Mouse (Mus musculus) mesoderm, embryonic 11.5 days (tissue): ENCODE results near the gene 1700003F12Rik.

ENCODE experiments used
- DNase-seq: peaks from one replicate; pipeline ENCODE4 v3.0.0-alpha.2; 2012; ENCODE audit warnings: low read depth, low spot score

Gene 1700003F12Rik

GRCm38 (mm10) chr2:154576876-154577743 lies 30.2 kb downstream of the 1700003F12Rik start:
- peak; percentile 79 for DNase-seq

DNA sequence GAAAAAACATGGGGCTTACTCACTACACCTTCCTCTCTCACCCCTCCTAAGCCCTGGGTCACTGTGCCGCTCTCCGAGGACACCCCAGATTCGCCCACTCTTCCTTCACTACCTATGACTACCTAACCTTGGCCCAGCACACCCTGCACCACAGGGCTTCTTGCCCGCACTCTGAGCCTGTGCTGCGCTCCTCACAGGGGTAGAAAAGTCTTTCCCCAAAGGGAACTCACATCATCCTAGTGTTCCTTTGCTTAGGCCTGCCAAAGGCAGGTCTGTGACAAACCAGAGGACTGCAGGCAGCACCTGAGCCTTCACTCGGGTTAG lies 30.8 kb downstream of the 1700003F12Rik start:
- no peak for DNase-seq

DNA sequence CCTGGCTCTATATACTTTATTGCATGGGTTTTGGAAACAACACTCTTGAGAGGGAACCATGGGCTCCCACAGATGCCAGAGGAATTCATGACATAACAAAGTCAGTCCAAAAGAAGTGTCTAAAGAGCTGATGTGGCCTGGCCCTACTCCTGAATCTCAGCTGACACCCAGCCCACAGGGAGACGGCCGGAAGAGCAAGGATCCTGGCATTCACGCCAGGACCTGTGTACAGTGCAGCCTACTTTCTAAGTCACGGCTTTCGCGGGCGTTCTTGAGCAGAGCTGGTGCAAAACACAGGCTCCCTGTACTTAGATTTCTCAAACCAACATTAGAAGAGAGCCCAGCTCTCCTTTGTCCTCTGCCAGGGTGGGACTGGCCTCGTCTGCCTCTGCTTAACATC lies 33.7 kb downstream of the 1700003F12Rik start:
- no peak for DNase-seq

DNA sequence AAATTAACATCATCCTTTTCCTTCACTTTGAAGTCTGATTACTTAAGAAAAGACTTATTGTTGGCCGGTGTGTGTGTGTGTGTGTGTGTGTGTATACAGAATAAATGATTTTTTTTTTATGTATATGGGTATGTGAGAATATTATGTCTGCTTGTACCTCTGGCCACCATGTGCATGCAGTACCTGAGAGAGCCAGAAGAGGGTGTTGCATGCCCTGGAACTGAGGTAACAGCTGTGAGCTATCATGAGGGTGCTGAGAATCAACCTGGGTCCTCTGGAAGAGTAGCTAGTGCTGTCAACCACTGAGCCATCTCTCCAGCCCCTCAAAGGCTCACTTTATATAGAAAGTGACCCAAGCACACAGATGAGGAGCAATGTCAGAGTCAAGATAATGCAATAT lies 34.5 kb downstream of the 1700003F12Rik start:
- DNase-seq = no peak

DNA sequence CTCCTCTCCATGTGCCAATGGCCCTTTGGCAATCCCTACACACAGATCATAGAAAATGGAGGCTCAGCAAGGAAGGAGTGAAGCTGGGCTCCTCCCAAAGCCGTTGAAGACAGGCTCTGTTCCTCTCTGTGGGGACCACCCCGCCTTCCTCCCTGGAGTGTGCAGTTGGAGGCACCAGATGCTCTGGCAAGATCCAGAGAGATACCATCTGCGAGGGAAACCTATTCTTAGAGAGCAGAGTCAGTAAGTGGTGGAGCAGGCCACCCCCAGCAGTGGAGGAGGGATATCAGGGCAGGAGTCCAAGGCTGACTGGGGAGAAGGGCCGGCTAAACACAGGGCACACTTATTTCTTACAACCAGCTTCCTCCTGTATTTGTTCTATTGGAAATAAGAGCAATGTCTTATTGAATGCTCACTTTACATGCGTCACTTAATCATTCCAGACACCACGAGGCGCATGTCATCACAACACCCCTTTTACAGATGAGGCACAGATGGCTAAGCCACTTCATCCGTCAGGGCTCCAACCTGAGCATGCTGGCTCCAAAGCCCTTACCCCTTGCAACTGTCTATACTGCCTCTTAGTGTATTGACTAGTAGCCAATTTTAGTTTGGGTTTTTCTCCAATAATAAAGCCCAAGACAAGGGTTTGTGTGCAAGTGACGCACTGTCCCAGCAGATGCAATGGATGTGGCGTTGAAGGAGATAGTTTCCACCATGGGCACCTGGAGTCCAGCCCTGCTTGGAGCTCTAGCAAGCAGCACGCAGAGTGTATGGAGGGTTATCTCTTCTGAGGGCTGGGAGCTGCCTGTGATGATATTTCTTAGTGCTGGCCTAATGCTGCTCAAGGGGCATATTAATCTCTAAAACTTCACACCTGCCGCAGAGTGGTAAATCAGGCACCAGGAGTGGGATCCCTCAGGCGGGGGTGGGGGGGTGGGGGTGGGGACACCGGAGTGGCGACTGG lies 37.3 kb downstream of the 1700003F12Rik start:
- DNase-seq = no peak

DNA sequence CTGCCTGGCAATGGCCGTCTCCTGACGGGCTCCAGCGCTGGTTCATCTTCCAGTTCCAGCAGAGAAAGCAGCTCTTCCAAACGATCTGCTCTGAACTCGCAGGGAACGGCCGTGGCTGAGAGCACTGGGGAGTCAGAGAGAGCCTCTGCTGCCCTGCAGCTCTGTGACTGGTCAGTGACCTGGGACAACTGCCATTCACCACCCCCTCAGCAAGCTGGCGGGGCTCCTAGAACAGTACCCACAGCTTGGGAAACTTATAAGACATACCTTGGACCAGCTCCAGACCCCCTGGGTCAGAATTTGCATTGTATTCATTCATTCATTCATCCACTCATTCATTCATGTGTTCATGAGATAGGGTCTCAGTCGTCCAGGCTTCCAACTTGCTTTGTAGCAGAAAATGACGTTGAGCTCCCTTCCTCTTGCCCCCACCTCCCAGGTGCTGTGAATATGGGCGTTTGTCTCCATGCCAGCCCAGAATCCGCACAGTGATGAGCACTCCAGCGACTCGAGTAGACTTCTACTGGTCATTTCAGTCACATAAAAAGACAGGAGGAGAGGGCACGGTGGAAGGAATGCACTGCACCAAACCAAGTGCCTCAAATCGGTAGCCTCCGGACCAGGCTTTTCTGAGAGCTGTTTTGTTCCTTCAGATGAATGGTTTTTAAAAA lies 38.2 kb downstream of the 1700003F12Rik start:
- no peak for DNase-seq

DNA sequence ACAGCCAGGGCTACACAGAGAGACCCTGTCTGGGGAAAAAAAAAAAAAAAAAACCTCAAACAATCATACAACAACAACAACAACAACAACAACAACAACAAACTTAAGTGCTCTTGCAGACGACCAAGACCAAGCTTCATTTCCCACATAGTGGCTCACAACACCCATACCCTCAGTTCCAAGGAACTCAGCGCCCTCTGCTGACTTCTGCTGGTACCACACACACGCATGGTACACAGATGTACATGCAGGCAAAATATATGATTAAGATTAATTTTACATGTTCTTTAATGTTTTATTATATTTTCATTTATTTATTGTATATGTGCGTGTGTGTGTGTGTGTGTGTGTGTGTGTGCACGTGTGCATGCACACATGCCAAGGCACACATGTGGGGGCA lies 39.5 kb downstream of the 1700003F12Rik start:
- DNase-seq = peak; percentile 51

GRCm38 (mm10) chr2:154589051-154589450 lies 42.2 kb downstream of the 1700003F12Rik start:
- DNase-seq = no peak

DNA sequence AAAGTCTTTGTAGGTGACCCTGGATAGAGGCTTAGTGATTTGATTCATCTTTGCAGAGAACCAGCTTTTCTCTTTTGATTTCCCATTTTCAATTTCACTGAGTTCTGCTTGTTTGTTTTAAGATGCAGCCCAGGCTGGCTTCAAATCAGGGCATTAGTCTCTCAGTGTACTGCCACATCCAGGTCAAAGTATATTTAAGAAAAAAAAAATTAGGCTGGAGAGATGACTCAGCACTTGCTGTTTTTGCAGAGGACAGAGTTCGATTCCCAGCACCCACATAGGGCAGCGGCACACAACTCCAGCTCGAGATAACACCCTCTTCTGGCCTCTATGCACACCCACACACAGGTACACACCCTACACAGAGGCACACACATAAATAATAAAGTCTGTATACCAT lies 44.4 kb downstream of the 1700003F12Rik start:
- no peak for DNase-seq

- no peak for DNase-seq
Observed at GRCm38 (mm10) chr2:154593025-154593424, 46.1 kb downstream of the 1700003F12Rik start.

DNA sequence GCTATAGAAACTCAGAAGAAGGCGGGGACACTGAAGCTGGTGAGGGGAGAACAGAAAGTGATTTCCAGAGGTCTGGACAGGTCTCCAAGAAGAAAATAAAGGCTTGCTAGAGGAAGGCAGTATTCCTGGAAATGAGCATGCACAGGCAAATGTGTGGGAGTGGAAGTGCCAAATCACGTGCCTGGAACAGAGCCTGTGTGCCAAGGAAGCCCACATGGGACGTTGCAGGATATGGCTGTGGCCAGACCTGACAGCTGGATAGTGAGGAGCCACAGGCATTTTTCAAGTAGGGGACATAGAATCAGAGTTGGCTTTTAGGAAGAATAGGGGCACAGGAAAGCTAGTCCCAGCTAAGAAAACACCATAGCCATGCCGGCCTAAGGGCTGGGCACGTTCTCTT lies 48.9 kb downstream of the 1700003F12Rik start:
- DNase-seq = no peak

DNA sequence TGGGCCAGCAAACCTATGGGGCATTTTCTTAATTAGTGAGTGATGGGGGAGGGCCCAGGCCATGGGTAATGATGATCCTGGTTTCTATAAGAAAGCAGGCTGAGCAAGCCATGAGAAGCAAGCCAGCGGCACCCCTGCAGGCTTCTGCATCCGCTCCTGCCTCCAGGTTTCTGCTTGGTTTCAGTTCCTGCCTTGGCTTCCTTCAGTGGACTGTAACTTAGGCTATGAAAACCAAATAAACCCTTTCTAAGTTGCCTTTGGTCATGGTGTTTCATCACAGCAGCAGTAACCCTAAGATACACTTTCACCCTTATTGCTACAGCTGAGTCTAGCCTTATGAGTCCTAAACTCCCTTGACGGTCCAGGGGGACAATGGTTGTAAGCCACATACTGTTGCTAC lies 50.5 kb downstream of the 1700003F12Rik start:
- no peak for DNase-seq
